Mouse (Mus musculus): ENCODE results near the gene Fbxo44.

Gene Fbxo44

GRCm38 (mm10) chr4:148166431-148166830, 6.1 kb upstream of the Fbxo44 start:
- no peak for DNase-seq (ENCODE audit: low read depth in 1 of 2, low spot score in 2 of 2)

- no peak for DNase-seq (ENCODE audit: low read depth in 1 of 2, low spot score in 2 of 2)
Measured at GRCm38 (mm10) chr4:148165551-148165950, 5.3 kb upstream of the Fbxo44 start.

- no peak for DNase-seq (ENCODE audit: low read depth in 1 of 2, low spot score in 2 of 2)
Measured at GRCm38 (mm10) chr4:148164461-148164860, 4.2 kb upstream of the Fbxo44 start.

GRCm38 (mm10) chr4:148164002-148164439, 3.7 kb upstream of the Fbxo44 start:
- peak in 1 of 2 experiments; percentile 62 for DNase-seq (ENCODE audit: low read depth in 1 of 2, low spot score in 2 of 2)

GRCm38 (mm10) chr4:148159544-148160435, 492 bp downstream of the Fbxo44 start:
- peak; percentile 68 to 88 for DNase-seq (ENCODE audit: low read depth in 1 of 2, low spot score in 2 of 2)

- DNase-seq (ENCODE audit: low read depth in 1 of 2, low spot score in 2 of 2), result no peak
Measured at GRCm38 (mm10) chr4:148158436-148159348, 1.6 kb downstream of the Fbxo44 start.

- DNase-seq (ENCODE audit: low read depth in 1 of 2, low spot score in 2 of 2), result no peak
Measured at GRCm38 (mm10) chr4:148154982-148155381, 5.3 kb downstream of the Fbxo44 start.

GRCm38 (mm10) chr4:148154006-148154405, 6.3 kb downstream of the Fbxo44 start:
- DNase-seq (ENCODE audit: low read depth in 1 of 2, low spot score in 2 of 2), result no peak

GRCm38 (mm10) chr4:148152547-148152946, 7.7 kb downstream of the Fbxo44 start:
- no peak for DNase-seq (ENCODE audit: low read depth in 1 of 2, low spot score in 2 of 2)

GRCm38 (mm10) chr4:148151267-148152168, 8.8 kb downstream of the Fbxo44 start, which contains the start of gene Fbxo6:
Gene Fbxo6 (minus strand): TSS chr4:148152140.
- DNase-seq (ENCODE audit: low read depth in 1 of 2, low spot score in 2 of 2), result peak; percentile 70 to 83

- no peak for DNase-seq (ENCODE audit: low read depth in 1 of 2, low spot score in 2 of 2)
Measured at GRCm38 (mm10) chr4:148150953-148151266, 9.4 kb downstream of the Fbxo44 start.

GRCm38 (mm10) chr4:148150242-148150641, 10.0 kb downstream of the Fbxo44 start:
- DNase-seq (ENCODE audit: low read depth in 1 of 2, low spot score in 2 of 2), result no peak

- DNase-seq (ENCODE audit: low read depth in 1 of 2, low spot score in 2 of 2), result no peak
Measured at GRCm38 (mm10) chr4:148149540-148149939, 10.7 kb downstream of the Fbxo44 start.

- no peak for DNase-seq (ENCODE audit: low read depth in 1 of 2, low spot score in 2 of 2)
Measured at GRCm38 (mm10) chr4:148147714-148148113, 12.6 kb downstream of the Fbxo44 start.

- no peak for DNase-seq (ENCODE audit: low read depth in 1 of 2, low spot score in 2 of 2)
Measured at GRCm38 (mm10) chr4:148143721-148144120, 16.6 kb downstream of the Fbxo44 start.

GRCm38 (mm10) chr4:148140098-148141011, 19.9 kb downstream of the Fbxo44 start:
- DNase-seq (ENCODE audit: low read depth in 1 of 2, low spot score in 2 of 2), result peak; percentile 84 to 94

- no peak for DNase-seq (ENCODE audit: low read depth in 1 of 2, low spot score in 2 of 2)
Measured at GRCm38 (mm10) chr4:148139767-148140097, 20.6 kb downstream of the Fbxo44 start.

- DNase-seq (ENCODE audit: low read depth in 1 of 2, low spot score in 2 of 2), result no peak
Measured at GRCm38 (mm10) chr4:148137503-148137902, 22.8 kb downstream of the Fbxo44 start.

- DNase-seq (ENCODE audit: low read depth in 1 of 2, low spot score in 2 of 2), result no peak
Measured at GRCm38 (mm10) chr4:148134988-148135387, 25.3 kb downstream of the Fbxo44 start.
